Mouse (Mus musculus) C2C12 (cell line): ENCODE results near the gene Cdh22. TPM values are rescaled to one million over a fixed set of nuclear protein-coding genes. Genes with fewer than 3 reads are reported as not detected.

Source experiments
- H3K27me3 ChIP-seq: one replicate; pipeline ENCODE4 v1.6.1; 2011; ENCODE audit not compliant: control insufficient read depth, insufficient read depth, insufficient read length
- H3K36me3 ChIP-seq: one replicate; pipeline ENCODE4 v1.6.1; 2011; ENCODE audit not compliant: control insufficient read depth, insufficient read depth
- H3K4me3 ChIP-seq: one replicate; pipeline ENCODE4 v1.5.1; 2011; ENCODE audit warnings: mild to moderate bottlenecking, control low read depth; ENCODE audit not compliant: poor library complexity, insufficient read depth, severe bottlenecking
- H3K79me2 ChIP-seq: one replicate; pipeline ENCODE4 v1.6.1; 2011; ENCODE audit not compliant: control insufficient read depth, insufficient read depth
- H3K79me3 ChIP-seq: one replicate; pipeline ENCODE4 v1.6.1; 2011; ENCODE audit warnings: low read depth, control low read depth
- H3ac ChIP-seq: one replicate; pipeline ENCODE3; 2011; ENCODE audit warnings: low read depth; ENCODE audit not compliant: control insufficient read depth, insufficient read length
- CEBPB ChIP-seq: IDR thresholded peaks from one replicate; pipeline ENCODE4 v1.6.1; 2011; ENCODE audit warnings: low read depth, mild to moderate bottlenecking, control low read depth, moderate library complexity
- CTCF ChIP-seq: IDR thresholded peaks from one replicate; pipeline ENCODE4 v1.5.1; 2011; ENCODE audit not compliant: control insufficient read depth, insufficient read depth, insufficient read length
- FOSL1 ChIP-seq: IDR thresholded peaks from one replicate; pipeline ENCODE4 v1.8.0; 2011; ENCODE audit warnings: mild to moderate bottlenecking, low read length; ENCODE audit not compliant: poor library complexity, insufficient read depth, severe bottlenecking
- MAX ChIP-seq: IDR thresholded peaks from one replicate; pipeline ENCODE4 v1.6.1; 2011; ENCODE audit warnings: mild to moderate bottlenecking, control low read depth
- MYOD1 ChIP-seq: IDR thresholded peaks from one replicate; pipeline ENCODE4 v1.6.1; 2011; ENCODE audit warnings: low read depth; ENCODE audit not compliant: control insufficient read depth, insufficient read length
- MYOG ChIP-seq: IDR thresholded peaks from one replicate; pipeline ENCODE4 v1.6.1; 2011; ENCODE audit not compliant: control insufficient read depth, insufficient read length; ENCODE audit errors: extremely low read depth
- USF1 ChIP-seq: IDR thresholded peaks from one replicate; pipeline ENCODE4 v1.6.1; 2011; ENCODE audit warnings: low read depth, mild to moderate bottlenecking, control low read depth, moderate library complexity
- polyA plus RNA-seq: library from polyadenylated mRNA; unstranded; fragments of >200 nt; fragmentation: generic; extraction: Trizol; gene quantifications from one replicate; pipeline ENCODE4 v1.2.1, GENCODE M21; 2012; ENCODE audit warnings: missing spikeins

Gene Cdh22
- polyA plus RNA-seq, 1 experiment = 0.02 TPM

GRCm38 (mm10) chr2:165262274-165262990, 27.8 kb upstream of the Cdh22 start:
- Histone ChIP-seq H3K27me3 (peaks cover 8% of the 10 kb centered on the region), H3K79me2 (no peaks in the 10 kb centered on the region), H3K36me3 (no peaks in the 10 kb centered on the region), H3K4me3 (no peak overlapping the region), H3ac (no peak overlapping the region), H3K79me3 (no peaks in the 10 kb centered on the region)
- TF ChIP-seq MYOD1 (no peak), MAX (no peak), MYOG (no peak), CTCF (no peak), USF1 (no peak)

- Histone ChIP-seq H3K79me2 (no peaks in the 10 kb centered on the region), H3K36me3 (no peaks in the 10 kb centered on the region), H3K79me3 (no peaks in the 10 kb centered on the region), H3K4me3 (no peak overlapping the region), H3K27me3 (peaks cover 34% of the 10 kb centered on the region), H3ac (no peak overlapping the region)
- TF ChIP-seq MYOG = no peak
- TF ChIP-seq MYOD1 = no peak
Measured at GRCm38 (mm10) chr2:165259859-165260258, 25.2 kb upstream of the Cdh22 start.

GRCm38 (mm10) chr2:165258321-165258720, 23.7 kb upstream of the Cdh22 start:
- TF ChIP-seq FOSL1 (no peak), CEBPB (no peak), CTCF (no peak), MAX (no peak), MYOD1 (no peak), MYOG (no peak), USF1 (no peak)
- H3K4me3 ChIP-seq = no peak overlapping the region
- no peaks in the 10 kb centered on the region for H3K79me2 ChIP-seq
- no peak overlapping the region for H3ac ChIP-seq
- H3K27me3 ChIP-seq = peaks cover 47% of the 10 kb centered on the region
- H3K36me3 ChIP-seq = no peaks in the 10 kb centered on the region
- no peaks in the 10 kb centered on the region for H3K79me3 ChIP-seq

GRCm38 (mm10) chr2:165257151-165257834, 22.6 kb upstream of the Cdh22 start:
- H3K27me3 ChIP-seq = peaks cover 58% of the 10 kb centered on the region
- no peak for TF ChIP-seq MYOG
- no peak for TF ChIP-seq USF1
- no peak for TF ChIP-seq FOSL1
- no peak for TF ChIP-seq CTCF
- TF ChIP-seq MYOD1 = no peak
- TF ChIP-seq MAX = no peak
- TF ChIP-seq CEBPB = no peak

GRCm38 (mm10) chr2:165256213-165256612, 21.6 kb upstream of the Cdh22 start:
- TF ChIP-seq MYOD1 = no peak
- TF ChIP-seq MYOG = no peak
- no peak for TF ChIP-seq FOSL1
- TF ChIP-seq CEBPB = no peak
- TF ChIP-seq CTCF = no peak
- H3K27me3 ChIP-seq = peaks cover 66% of the 10 kb centered on the region
- H3K4me3 ChIP-seq = no peak overlapping the region
- no peak overlapping the region for H3ac ChIP-seq
- no peaks in the 10 kb centered on the region for H3K79me3 ChIP-seq
- no peaks in the 10 kb centered on the region for H3K36me3 ChIP-seq
- H3K79me2 ChIP-seq = no peaks in the 10 kb centered on the region

More at GRCm38 (mm10) chr2:165257151-165257834, 22.6 kb upstream of the Cdh22 start:
- H3ac ChIP-seq = no peak overlapping the region
- no peaks in the 10 kb centered on the region for H3K79me3 ChIP-seq
- no peaks in the 10 kb centered on the region for H3K36me3 ChIP-seq
- no peak overlapping the region for H3K4me3 ChIP-seq
- no peaks in the 10 kb centered on the region for H3K79me2 ChIP-seq

GRCm38 (mm10) chr2:165253867-165254266, 19.2 kb upstream of the Cdh22 start:
- TF ChIP-seq USF1 = no peak
- TF ChIP-seq MYOG = no peak
- TF ChIP-seq CTCF = no peak
- no peak overlapping the region for H3K4me3 ChIP-seq
- peaks cover 69% of the 10 kb centered on the region for H3K27me3 ChIP-seq
- no peaks in the 10 kb centered on the region for H3K79me3 ChIP-seq
- no peaks in the 10 kb centered on the region for H3K36me3 ChIP-seq
- no peaks in the 10 kb centered on the region for H3K79me2 ChIP-seq
- no peak overlapping the region for H3ac ChIP-seq
